Mouse (Mus musculus) cerebellum, adult (tissue): Measurements from ENCODE around the gene Ccdc117.
"Not testable (repeated sequence)": the region's sequence is repeated elsewhere in the genome, so short reads cannot be mapped to it uniquely, and the experiment has no call there.

Experiments used
- ATAC-seq: cut with Nextera tagmentation; 2 replicates; pipeline ENCODE4 v1.9.2; 2017; ENCODE audit warnings: mild to moderate bottlenecking, moderate library complexity, mixed read lengths; ENCODE audit not compliant: insufficient number of reproducible peaks, low FRiP score, low TSS enrichment

Gene Ccdc117

DNA sequence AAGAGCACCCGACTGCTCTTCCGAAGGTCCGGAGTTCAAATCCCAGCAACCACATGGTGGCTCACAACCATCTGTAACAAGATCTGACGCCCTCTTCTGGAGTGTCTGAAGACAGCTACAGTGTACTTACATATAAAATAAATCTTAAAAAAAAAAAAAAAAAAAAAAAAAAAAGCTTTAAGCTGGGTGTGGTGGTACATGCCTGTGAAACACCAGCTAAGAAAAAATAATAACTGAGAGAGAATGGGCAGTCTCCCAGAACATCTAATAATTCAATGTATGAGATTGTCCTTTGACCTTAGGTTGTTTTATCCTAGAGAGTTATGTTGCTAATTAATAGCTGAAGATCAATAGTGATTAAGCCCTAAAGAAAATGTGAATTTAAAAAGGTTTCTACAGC is 4.5 kb downstream of the Ccdc117 start:
- not testable (repeated sequence) for ATAC-seq

DNA sequence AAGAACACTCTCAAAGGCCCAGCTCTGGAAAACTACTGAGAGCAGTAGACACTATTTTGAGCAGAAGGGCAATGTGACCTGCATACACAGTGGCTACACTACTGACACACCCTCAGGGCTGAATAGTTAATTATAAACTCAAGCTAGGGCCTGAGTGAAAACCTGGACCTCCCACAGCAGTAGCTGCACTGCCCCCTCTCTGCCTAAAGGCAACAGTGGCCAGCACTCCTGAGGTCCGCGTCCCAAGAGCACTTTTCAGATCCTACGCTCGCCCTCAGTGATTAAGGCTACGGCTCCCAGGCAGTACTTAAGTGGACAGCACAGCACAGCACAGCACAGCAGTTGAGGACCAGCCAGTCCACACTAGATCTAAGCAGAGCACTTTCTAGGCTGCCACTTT is 8.9 kb downstream of the Ccdc117 start:
- no peak for ATAC-seq

DNA sequence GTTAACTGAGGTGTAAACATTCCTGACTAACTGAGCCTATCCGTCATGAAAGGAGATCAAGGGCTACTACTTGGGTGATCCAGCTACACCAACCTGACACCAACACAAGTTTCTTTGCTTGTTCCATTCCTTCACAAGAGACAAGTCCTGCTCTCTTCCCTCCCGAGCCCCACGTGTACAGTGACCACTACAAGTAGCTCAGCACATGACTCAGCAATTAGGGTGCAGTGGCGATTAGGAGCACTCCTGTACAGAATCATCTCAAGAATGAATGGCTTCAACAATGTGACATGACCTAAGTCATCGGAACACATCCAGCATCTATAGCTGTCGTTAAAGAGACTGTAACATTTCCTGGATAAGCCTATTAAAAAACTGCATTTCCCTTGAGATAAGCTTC is 11.3 kb downstream of the Ccdc117 start:
- no peak for ATAC-seq

DNA sequence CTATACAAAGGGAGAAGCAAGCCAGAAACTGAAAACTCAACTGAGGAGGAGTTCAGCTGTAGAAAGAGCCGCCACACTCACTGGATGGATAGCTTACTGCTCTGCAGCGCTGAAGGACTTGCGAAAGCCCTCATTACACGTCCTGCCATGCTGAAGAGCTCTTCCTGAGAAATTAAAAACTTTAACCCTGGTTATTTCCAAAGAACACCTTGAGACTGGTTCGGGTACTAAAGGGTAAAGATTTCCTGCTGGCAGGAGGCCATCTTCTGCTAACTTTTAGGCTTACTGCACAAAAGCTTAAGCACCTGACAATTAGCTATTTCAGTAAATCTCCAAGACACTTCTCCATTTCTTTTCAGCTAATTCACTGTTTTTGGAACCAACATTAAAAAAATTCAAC is 11.8 kb downstream of the Ccdc117 start:
- ATAC-seq = no peak

DNA sequence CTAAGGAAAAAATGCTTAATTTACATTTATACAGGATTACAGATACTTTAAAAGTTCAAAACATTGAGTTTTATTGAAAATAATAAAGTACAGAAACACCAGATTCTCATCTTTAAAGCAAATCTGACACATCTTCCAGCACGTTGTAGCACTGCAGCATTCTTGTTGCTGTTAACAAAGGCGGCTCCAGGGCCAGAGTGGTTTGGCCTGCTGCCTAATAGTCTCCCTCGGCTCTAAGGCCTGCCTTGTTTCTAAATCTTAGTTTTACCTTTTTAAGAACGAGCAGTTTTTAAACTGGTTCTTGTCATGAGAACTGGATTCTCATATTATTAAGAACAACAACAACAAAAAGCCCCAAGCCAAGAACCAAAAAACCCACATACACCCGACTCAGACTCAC is 13.1 kb downstream of the Ccdc117 start:
- ATAC-seq = no peak

DNA sequence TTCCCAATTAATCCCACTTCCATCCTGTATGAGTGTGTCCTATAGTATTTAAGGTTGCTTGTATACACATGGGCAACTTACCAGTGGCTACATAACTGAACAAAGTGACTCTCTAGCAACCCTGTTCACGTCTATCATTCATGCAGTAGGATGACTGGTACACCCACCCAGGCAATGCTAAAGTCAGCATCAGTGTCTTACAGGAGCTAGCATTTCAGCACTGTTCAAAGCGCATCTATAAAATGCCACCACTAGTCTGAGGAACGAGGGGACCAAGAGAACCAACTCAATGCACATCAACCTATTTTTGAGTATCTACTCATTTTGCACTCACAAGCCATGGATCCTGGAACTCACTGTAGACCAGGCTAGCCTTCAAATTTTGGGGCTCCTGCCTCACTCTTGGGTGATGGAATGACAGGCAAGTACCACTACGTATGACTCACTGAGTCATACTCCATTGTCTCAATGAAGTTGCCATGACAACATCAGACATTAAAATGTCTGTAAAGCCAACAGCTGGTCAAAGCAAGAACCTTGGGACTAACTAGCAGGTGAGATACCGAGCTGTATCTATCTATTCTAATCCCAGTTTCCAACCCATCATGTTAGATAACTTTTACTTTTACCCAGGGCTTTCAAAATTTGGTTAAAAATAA is 14.0 kb downstream of the Ccdc117 start:
- ATAC-seq = no peak

DNA sequence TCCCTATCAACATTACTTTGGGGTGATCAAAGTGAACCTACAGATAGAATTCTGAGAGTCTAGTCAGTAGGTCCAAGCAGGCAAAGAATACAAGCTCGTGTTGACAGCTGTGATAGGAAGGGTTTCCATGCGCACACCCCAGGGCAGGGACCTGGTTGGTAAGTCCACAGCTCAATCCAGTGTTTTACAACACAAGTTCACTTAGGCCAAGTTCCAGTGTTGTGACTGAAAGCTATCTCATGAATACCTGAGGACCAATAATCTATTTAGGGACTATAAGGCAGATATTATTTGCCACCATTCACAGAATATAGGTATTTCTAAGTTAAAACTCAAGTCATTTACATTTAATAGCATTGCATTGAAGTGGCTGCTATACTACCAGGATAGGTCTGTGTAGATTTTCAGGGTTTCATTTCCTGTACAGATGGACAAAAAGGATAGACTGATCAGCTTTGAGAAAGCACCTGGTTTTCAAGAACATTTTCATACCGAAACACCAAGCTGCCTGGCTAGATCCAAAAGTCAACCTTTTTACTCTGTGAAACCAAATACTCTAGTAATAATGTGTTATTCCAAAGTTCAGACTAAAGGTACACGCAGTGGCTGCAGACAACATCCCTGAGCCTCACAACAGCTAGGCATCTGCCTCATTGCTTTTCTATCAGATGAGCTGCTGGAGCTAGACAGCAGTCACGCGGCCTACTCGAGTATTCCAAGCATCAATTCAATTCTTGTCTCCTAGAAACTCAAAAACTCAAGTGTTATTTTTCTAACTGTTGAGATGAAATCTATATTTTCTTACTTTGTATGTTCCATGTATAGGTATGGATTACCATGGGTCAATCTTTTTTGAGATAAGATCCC is 15.2 kb downstream of the Ccdc117 start:
- no peak for ATAC-seq

DNA sequence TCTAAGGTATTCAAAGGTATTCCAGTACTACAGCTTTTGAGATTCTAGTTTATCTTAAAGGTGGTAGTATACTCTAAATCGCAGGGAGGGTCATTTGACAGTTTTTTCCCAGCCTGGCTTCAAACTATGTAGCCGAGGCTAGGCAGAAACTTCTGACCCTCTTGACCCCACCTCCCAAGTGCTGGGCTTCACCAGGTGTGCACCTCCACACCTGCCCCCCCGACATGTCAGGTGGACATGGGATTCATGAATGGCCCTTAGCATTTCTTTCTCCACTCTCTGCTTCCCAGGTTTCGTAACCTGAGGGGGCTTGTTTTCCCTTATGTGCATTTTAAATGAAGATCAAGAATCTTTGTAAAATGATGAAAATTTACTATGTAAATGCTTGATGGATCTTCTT is 16.6 kb downstream of the Ccdc117 start:
- no peak for ATAC-seq

DNA sequence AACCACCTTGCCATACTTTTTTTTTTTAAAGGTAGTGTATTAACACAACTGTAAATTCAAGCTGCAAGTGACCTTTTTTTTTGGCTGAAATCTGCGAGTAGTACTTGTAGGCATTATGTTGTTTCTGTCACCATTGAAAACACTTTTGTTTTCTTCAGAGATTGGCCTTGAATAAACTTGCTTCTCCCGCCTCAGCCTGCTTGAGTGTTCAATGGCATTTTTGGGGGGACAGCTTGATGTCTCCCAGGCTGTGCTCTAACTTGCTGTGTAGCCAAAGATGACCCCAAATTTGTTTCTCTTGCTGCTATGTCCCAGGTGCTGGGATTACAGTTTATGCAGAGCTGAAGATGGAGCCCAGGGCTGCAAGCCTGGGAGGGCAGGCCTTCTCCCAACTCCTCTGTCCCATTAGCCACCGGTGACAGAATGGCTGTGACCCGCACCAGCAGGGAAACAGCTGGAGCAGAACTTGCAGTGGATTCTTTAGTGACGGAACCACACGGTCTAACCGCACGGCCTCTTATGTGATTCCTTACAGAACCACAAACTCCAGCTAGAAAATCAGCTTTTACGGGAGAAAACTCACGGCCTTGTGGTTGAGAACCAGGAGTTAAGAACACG is 19.1 kb downstream of the Ccdc117 start:
- no peak for ATAC-seq

DNA sequence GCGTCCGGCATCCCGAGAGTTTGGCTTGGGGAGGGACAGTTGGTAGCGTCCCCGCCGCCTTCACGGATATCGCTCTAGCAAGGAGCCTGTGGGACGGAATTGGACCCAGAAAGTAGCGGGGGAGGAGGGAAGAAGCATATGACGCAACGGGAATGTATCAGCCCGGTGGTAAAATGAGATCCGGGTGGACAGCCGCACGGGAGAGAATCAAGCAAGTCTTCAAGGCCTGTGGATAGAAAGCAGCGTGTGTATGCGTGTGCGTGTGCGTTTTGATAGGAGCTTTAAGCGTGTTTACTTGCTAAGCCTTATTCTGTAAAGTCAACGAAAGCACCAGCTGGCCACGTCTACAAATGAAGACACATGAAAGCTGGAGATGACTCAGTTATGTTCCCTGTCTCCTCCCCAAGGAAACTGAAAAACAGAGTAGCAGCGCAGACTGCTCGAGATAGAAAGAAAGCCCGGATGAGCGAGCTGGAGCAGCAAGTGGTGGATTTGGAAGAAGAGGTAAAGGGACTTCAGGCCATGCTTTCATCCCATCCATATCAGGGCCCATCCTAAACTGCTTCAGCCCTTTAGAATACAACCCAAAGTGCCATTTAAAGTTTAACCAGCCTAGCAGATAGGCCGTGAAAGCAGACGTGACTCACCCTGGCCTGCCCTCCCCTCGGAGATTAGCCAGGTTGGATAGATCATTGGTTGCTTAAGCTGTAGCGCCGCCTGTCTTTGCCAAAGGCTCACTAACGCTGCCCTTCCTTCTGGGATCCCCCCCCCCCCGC is 20.3 kb downstream of the Ccdc117 start:
- 0 out of 2 replicates have a peak, but pooled peaks have one; percentile 1 for ATAC-seq

DNA sequence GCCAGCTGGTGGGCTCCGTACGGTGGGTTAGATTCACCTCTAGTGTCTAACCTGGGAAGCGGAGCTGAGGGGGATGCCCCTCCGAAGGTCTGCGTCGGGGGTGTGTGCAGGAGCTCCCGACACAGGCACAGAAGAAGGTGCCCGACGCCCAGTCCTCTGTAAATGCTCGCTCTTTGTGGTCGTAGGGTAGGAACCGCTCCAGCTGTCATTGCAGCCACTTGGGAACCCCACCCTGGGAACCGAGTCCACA is 20.8 kb downstream of the Ccdc117 start:
- ATAC-seq = peak; percentile 31; the same call in 1 of the 2 replicates

DNA sequence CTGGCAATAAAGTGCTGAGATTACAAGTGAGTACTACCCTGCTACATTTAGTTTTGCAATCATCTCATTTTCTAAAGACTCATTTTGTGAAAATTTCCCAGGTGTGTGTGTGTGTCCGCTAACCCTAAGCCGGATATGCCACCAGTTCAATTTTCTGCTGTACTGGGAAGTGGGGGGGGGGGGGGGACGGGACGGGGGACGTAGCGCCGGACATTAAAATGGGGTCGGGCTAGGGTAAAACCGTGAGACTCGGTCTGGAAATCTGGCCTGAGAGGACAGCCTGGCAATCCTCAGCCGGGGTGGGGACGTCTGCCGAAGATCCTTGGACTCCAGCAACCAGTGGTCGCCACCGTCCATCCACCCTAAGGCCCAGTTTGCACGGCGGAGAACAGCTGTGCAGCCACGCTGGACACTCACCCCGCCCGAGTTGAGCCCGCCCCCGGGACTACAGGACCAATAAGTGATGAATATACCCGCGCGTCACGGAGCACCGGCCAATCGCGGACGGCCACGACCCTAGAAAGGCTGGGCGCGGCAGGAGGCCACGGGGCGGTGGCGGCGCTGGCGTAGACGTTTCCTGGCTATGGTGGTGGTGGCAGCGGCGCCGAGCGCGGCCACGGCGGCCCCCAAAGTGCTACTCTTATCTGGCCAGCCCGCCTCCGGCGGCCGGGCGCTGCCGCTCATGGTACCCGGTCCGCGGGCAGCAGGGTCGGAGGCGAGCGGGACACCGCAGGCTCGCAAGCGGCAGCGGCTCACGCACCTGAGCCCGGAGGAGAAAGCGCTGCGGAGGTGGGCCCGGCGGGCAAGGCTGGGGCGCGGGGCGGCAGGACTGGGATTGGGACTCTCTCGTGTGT is 21.3 kb downstream of the Ccdc117 start, which contains the start of gene Xbp1:
Gene Xbp1, plus strand, starts transcription at position 248 of the 854 bp plus-strand sequence.
- ATAC-seq = peak; percentile 98

DNA sequence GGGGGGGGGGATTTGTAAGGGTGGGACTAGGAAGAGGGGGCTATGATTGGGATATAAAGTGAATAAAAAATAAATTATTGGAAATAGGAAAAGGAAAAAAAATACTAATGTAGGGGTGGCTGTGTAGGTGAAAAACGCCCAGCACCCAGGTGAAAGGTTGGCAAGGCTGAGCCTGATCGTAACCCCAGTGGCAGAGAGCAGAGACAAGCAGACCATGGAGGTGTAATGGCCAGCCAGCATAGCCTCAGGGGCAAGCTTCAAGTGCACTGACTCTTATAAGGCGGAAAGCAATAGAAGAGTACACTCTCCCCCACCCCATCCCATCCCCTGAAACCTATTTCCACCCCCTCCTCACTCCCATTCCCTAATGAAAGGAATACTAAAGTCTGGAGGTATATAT is 22.3 kb downstream of the Ccdc117 start:
- ATAC-seq = no peak

DNA sequence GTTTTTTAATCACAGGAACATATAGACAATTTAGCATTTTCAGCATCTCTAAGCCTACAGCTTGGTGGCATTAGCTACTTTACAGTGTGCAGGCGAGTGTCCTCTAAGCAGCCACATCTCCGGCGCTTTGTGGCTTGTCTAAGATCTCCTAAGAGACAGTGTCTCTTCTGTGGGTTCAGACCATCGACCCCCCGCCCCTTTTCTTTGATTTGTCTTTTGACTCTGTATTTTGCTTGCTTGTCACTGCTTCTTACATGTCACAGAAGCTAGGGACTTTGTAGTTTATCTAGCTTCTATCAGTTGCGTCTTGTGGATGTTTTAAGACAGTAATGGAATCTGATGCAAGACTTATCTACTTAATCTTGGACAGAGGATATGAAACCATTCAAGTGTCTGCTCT is 24.6 kb downstream of the Ccdc117 start:
- ATAC-seq = no peak

DNA sequence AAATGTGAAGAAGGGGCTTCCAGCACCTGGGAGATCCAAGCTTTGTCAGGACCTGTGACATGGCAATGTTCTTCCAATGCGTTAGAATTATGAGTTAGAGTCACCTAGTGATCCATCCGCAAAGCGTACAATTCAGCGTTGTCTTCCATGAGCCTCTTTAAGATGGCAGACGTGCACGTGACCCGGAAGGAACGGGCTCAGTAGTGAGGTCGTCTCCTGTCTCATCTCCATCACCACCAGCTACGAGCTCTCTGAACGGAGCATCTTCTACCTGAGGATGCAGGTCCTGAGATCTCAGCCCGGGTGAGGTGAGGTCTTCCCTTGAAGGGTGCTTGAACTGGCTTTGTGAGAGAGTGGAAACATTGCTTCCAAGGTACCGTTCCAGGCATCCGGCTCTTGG is 25.4 kb downstream of the Ccdc117 start:
- no peak for ATAC-seq

DNA sequence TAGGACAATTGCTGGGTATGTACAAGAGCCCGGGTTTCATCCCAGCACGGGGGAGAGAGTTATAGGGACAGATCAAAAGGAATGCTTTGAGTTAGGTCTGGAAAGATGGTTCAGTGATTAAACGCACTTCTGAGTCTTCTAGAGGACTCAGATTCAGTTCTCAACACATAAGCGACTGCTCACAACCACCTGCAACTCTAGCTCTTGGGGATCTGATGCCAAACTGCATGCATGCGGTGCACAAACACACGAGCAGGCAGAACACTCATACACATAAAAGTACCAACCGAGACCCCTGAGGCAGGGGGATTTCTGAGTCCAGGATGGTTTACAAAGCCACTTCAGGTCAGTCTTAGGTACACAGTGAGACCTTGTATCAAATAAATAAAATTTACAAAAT is 25.8 kb downstream of the Ccdc117 start:
- ATAC-seq = no peak

DNA sequence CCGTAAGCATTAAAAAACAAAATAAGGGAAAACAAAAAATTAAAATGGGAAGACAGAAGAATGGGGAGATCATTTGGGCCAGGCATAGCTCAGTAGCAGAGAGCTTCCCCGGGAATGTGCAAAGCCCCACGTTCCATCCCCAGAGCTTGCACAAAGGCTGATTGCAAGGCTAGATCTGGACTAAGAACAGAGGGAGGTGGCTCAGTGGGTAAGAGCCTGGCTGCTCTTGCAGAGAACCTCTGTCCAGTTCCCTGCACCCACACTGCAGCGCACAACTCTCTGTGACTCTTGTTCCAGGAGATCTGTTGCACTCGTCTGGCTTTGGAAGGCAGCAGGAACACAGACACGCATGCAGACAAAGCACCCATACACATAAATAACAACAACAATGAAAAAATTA is 26.3 kb downstream of the Ccdc117 start:
- ATAC-seq = no peak

DNA sequence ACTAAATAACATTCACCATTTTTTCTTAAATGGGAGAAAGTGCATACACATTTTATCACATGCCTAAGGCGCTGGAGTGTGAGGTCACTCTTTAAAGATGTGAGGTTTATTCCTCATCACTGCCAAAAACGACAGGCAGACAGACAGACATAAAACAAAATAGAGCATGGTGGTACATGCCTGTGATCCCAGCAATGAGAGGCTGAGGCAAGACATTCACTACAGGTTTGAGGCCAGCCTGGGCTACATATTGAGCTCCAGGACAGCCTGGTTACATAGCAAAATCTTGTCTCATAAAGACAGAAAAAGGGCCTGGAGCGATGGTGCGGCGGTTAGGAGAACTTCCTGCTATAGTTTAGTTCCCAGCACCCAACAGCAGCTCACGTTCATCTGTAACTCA is 26.8 kb downstream of the Ccdc117 start:
- no peak for ATAC-seq

DNA sequence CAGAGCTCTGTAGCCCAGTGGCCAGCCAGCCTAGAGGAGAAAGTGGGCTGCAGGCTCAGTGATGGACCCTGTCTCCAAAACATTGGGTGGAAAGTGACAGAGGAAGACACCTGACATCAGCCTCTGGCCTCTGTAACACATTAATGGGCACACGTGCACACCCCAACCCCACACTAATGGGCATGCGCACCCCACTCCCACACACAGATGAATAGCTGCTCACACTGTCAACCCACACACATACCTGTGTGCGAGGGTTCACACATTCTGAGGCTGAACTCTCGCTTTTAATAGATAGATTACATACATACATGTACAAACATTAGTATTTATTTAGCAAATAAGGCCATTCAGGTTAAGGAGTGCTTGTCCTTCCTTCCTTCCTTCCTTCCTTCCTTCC is 27.9 kb downstream of the Ccdc117 start:
- ATAC-seq = no peak

DNA sequence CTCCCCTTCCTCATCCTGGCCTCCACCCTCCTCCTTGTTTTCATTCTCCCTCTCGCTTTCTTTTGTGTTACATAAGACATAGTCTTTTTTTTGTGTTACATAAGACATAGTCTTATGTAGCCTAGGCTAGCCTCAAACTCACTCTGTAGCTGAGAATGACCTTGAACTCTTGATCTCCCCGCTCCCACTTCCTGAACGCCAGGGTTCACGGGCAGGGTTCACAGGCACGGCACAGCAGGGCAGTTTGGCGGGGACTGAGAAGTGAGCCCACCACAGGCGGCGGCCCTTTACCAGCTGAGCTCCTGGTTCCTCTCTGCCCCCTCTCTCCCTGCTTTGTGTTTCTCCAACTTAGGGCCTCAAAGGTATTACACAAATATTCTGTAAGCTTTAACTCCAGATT is 29.0 kb downstream of the Ccdc117 start:
- ATAC-seq = no peak
